Mouse (Mus musculus) induced T-regulatory cell, adult 2 months (primary cell): ENCODE results near the gene Rraga.

ENCODE experiments used
- DNase-seq: peaks from one replicate; pipeline ENCODE4 v3.0.0-alpha.2; 2012; ENCODE audit warnings: low read depth

Gene Rraga

DNA sequence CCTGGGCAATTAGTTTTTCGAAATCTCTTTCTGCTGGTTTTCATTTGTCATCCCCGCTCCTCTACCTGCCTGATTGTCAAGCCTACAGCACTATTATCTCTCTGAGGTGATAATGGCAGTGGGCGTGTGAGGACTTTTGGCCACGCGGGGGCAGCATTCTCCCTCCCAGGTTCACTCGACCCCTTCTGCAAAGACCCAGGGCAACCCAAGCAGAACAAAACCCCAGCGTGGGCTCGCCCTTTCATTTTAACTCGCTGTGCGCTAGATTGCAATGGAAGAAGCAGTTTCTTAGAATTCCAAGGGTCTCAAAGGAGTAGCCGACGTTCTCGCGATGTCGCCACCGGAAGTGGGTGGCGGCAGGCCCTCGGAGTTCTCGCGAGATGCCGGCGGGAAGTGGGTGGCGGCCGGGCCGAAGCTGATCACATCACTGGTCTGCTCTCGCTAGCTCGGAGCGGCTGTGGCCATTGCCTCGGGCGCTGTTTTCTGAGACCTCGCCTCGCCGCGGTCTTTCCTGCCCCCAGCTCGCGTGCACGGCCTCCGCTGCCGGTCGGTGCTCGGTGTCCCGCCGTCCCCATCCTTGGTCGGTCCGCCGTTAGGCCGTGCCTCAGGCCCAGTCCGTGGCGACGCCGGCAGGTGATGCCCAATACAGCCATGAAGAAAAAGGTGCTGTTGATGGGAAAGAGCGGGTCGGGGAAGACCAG, at the start of gene Rraga:
TSS of gene Rraga (plus strand) at position 386 of the 701 bp plus-strand sequence.
- DNase-seq, result peak; percentile 97

DNA sequence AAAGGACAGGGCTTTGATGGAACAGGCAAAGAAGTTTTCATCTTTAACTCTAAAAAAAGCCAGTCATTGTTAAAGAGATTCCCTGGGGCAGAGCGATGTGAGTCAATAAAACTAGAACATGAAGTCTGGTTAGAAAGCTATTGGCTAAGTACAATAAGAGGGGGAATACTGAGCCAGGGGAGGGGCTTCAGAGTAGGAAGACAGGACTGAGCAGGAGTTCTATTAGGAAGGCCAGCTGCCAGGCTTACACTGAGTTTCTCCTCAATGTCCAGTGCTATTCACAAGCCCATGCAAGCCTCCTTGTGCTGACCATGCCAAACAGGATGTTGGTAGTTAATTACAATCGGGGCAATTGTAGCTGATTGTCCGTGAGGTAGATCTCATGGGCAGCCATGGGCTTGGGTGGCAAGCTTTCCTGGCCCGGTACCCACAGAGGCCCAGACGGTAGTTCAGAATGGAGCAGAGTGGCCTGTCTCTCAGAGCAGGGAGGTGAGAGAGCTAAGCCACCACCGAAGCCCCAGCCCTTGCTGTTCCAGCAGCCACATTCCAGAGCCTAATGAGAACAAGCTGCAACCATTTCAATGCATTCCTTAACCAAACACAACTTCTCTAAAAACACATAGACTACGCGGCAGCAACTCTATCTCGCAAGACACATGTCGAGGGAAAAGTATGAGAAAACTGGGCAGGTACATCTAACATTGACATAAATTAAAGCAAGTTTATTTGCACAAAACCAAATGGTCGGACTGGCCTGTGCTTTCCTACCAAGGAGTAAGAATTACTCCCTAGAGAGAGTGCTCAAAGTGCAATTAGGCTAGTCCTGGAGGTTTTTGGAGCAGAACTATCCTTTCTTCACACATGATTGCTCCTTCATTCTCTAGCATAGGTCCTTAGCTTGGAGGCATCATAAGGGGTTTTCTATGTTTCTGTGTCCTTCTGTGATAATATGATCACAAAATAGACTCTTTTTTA, 48.0 kb upstream of the Rraga start:
- no peak for DNase-seq

DNA sequence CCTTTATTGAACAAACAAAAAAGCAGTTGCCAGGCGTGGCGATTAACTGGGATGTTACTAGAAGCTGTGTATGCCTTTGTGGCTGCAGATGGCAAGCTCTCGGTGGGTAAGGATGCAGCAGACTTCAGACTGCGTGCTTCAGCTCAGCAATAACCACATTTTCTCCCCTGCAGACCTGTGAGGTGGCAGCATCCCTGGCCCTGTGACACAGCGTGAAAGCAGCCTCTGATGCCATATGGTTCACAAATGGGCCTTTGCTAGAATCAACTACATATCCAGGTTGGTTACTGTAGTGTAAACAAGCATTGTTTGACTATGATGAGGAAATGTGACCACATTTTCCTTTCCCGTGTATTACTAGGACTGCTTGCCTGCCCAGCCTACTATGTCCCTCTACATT, 46.3 kb upstream of the Rraga start:
- no peak for DNase-seq

DNA sequence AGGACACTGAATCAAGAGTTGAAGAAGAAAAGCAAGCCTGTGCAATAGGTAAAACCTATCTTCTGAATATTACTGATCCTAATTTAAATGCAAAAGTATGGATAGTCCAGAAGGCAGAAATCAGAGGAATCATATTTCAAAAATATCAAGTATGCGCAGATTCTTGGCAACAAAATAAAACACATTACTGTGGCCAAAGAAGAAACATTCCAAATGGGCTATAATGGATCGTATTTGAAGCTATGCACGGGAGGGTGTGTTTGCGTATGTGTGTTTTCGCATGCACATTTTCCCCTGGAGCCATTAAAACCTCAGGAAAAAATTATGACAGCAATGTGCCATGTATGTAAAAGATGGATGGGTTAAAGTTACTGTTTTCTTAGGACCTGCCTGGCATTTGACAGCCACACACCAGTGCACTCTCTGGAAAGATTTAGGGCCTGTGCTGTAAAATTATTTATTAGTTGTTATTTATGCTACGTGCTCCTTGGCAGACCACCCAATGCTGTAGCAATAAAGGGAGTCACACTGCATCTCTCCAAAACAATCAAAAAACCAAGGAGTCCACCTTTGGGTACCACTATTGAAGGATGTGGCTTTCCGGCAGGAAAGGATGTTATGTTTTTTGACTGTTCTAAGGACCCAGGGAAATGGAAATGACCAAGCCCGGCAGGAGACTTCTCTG, 41.9 kb upstream of the Rraga start:
- no peak for DNase-seq

DNA sequence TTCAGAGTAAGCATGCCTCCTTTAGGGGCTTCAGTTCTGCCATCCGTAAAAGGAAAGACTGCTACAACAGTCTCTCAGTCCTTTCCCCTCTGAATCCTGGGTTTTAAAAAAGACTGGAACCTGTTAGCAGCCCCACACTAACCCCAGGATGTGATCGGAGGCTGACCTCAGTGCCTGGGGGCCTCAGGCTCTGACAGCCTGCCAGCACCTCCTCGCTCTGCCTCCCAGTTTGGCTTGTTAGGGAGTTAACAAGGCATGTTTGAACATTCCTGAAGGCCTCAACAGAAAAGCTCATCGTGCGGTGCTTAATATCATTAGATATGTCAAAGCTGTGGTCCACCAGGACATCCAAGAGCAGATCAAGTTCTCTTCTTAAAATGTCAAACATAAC, 41.4 kb upstream of the Rraga start:
- DNase-seq, result no peak

DNA sequence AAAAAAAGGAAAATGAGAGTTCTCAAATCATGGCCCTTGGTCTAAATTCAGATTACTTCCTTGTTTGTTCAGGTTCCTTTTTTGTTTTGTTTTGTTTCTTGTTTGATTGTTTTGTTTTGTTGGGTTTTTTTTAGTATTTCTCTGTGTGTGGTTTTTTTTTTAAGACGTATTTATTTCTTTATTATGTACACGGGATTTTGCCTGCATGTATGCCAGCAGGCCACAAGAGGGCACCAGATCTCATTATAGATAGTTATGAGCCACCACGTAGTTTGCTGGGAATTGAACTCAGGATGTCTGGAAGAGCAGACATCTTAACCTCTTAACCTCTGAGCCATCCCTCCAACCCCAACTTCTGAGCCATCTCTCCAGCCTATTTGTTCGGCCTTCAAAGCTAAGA, 37.5 kb upstream of the Rraga start:
- DNase-seq, result peak; percentile 71

DNA sequence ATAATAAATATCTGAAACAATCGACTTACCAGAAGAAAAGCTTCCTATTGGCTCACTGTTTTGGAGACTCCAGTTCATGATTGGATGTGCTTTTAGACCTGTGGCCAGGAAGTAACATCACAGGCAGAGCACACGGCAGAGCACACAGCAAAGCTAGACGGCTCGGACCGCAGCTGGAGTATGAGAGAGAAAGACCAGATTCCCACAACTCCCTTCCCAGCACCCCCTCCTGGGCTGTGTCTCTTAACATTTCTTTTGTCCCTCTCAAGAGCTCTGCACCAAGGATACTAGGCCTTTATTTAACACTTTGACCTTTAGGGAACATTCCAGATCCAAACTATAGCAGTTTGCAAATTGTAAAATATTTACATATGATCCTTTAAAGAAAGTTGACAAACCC, 36.5 kb upstream of the Rraga start:
- no peak for DNase-seq

DNA sequence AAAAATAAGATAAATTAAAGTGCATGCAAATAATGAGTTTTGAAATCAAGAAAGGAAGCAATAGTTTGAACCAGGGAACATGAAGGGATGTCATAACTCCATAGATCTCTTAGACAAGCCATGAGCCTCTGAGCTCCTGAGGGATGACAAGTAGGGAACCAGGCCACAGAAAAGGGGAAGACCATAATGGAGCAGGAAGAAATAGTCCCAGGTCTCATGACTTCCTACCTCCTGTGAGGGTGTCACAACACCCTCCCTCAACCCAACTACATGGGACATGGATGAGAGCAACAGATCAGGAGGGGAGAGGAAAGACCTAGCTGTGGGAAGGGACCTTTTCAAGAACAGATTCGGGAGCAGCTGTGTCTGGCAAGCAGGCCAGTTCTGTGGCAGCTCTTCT, 33.9 kb upstream of the Rraga start:
- DNase-seq, result no peak

DNA sequence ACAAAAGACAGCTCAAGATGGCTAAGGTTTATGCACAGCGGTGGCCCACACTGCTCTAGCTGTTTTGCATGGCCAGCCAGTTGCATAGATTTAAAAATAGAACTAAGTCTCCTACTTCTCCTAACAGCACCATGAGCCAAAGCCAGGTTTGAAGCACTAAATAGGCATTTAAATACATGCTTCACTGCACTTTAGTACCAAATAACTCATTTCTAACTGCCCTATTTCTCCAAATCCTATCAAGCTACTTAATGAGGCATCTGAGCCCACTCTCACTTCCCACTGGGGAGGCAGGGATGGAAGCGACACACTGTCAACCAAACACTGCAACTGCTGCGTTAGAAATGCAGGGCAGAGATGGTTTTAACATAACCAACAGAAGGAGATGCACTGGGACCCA, 31.5 kb upstream of the Rraga start:
- no peak for DNase-seq

DNA sequence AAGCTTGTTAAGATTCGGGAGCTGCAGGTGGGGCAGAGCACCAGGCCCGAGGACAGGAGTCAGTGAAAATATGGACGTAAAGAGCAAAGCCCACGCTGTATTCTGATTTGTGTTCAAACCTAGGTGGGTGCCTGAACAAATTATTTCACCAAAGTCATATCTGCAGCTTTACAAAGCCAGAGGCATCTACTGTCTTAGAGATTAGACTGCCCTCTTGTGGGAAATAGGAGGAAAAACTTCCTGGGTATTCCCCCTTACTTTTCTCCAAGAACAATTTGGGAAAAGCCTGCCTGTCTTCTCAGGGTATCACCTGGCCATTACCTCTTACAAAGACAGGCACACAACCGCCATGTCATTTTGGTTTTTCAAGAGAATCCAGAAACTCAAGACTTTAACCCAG, 29.9 kb upstream of the Rraga start:
- no peak for DNase-seq

DNA sequence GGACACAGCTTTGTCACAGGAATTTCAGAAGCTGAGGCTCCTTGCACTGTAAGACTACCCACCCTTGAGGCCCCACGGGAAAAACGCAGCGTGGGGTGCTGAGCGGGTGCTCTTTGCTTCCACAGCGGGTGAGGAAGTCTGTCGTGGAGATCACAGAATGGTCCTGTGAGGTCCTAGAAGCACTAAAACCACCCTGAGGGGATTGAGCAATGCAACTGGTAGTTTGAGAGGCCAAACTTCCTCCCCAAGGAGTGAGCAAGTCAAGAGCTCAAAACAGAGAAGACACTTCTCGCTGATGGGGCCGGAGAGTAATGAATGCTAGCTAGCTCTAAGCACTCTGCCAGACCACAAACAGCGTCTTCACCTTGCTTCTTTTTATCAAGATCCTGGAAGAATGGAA, 27.1 kb upstream of the Rraga start:
- DNase-seq, result no peak

DNA sequence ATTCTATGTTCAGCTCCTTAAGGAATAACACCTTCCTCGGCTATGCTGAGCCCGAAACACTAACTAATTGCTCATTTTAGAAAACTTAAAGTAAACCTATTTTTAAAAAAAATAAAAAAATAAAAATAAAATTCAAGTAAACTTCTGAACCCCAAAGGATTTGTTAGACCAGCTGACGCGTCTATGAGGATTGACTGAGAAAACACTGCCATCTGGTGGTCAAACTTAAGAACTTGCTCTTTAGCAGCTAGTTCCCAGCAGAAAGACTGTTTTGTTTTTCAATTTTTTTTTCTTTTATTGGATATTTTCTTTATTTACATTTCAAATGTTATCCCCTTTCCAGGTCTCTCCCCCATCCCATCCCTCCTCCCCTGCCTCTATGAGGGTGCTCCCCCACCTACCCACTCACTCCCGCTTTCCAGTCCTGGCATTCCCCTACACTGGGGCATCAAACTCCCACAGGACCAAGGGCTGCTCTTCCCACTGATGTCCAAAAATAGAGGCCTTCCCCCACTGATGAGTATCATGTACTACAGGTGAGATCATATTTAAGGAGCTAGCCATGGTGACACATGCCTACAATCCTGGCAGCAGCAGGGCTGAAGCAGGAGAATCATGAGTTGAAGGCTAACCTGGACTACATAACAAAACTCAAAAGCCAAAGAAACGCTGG, 20.3 kb upstream of the Rraga start:
- DNase-seq, result peak; percentile 65

DNA sequence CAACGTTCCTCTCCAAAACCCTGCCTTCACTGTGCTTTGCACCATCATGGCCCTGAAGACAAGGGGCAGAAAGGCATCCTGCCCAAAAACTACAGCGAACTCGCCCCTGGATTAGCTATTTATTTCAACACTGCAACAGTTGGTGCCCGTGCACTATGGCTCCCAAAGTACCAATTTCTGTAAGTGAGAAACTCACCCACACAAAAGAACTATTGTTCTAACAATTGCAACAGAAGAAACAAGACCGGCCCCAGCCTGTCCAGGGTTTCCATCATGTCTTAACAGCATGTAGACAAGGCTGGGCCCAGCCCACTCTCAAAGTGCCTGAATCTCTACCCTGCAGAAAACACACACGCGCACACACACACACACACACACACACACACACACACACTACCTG, 18.1 kb upstream of the Rraga start:
- DNase-seq, result no peak

DNA sequence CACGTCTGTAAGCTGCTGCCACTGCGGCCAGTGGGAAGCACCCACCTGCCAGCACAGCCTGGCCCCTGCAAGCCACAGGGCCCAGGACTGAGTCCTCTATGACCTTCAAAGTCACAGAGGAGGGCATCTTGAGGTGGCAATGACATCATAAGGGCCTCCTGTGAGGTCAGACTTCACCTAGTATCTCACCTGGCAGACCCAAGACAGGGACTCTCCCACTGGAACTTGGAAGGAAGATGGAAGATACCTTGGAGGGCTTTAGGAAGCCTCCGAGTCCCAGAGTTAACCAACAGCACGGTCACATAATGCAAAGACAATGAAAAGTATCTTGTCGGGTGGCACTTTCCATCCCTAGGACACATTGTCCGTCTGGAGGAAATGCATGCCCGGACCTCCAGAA, 17.2 kb upstream of the Rraga start, which contains the start of gene Saxo1:
TSS of gene Saxo1 (minus strand) at position 101 of the 400 bp plus-strand sequence.
- no peak for DNase-seq

DNA sequence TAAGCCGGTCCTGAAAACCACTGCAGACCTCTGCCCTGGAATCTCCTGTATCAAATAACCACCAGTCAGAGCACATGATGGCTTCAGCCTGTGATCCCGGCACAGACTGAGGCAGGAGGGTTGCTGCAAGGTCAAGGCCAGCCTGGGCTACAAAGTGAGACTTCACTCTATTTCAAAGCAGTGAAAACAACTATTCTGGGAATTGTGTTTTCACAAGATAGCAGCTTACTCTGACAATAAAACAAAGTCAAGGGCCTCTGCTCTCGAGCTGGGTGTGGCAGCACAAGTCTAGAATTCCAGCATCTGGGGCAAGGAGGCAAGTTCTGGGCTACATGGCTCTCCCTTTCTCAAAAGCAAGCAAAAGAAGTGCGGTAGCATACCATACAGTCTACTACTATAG, 16.5 kb upstream of the Rraga start:
- no peak for DNase-seq

DNA sequence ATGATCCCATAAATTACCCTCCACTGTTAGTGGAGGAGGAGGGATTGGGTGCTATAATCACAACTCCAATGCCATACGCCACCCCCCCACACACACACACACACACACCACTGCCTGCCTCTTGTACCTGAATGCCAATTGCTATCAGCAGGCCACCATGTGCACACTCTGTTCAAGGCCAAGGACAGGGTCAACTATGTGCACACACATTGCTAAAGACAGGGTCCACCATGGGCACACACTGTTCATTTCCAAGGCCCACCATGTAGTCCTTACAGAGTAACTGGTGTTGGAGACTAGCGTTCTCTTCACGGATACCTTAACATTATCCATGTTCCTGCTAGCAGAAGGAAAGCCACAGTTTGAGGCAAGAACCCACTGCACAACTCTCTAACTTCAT, 14.4 kb upstream of the Rraga start:
- DNase-seq, result no peak

DNA sequence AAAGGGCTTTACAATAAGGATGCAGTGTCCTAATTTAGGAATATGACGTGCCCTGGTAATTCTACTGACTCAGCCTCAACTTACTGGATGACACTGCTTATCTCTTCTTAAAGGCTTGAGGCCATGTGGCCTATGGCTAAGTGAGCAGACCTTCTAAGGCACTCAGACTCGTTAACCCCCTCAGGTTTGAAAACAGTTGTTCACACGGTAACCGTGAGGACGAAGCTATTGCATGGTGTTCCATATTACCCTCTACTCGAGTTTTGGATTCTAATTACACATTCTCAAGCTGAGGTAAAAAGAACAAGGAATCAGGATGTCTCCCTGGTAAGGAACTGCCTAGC, 557 bp upstream of the Rraga start:
- no peak for DNase-seq

DNA sequence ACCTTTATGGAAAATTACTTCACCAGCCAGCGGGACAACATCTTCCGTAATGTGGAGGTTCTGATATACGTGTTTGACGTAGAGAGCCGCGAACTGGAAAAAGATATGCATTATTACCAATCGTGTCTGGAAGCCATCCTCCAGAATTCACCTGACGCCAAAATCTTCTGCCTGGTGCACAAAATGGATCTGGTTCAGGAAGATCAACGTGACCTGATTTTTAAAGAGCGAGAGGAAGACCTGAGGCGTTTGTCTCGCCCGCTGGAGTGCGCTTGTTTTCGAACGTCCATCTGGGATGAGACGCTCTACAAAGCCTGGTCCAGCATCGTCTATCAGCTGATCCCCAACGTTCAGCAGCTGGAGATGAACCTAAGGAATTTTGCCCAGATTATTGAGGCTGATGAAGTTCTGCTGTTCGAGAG, 663 bp downstream of the Rraga start:
- DNase-seq, result no peak

DNA sequence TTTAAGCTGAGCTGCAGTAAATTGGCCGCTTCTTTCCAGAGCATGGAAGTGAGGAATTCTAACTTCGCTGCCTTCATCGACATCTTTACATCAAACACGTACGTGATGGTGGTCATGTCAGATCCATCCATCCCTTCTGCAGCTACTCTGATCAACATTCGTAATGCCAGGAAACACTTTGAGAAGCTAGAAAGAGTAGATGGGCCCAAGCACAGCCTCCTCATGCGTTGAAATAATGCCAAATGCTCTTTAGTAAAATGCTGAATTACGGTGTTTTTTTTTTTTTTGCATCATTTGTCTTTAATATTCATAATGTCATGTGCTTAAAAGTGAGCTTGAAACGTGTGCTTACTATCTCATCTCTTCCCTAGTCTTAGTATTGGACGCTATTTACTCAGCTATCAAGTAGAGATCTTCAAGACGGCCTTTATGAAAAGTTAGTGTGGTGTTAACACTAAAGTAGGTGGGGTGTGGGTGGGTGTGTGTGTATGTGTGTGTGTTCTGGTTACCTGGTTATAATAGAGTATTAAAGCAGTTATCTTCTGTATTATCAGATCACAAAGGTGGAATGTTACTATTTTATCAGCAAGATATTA, 1.3 kb downstream of the Rraga start:
- no peak for DNase-seq

DNA sequence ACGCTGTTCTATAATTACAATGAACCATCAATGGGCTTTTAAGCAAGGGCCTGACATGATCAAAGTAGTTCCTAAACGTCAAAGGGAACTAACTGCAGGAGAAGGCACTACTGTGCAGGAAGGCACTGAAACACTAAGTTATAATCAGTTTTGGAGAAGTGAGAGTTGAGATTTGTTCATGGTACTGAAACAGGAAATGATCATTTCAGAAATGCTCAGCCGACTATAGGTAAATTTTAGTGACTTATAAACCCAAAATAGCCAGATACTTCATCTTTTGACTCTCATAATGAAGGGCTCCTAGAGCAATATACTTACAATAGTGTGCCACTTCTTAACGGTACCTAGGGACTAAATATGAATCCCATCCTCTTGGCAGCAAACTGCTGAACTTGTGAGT, 4.6 kb downstream of the Rraga start:
- no peak for DNase-seq

DNA sequence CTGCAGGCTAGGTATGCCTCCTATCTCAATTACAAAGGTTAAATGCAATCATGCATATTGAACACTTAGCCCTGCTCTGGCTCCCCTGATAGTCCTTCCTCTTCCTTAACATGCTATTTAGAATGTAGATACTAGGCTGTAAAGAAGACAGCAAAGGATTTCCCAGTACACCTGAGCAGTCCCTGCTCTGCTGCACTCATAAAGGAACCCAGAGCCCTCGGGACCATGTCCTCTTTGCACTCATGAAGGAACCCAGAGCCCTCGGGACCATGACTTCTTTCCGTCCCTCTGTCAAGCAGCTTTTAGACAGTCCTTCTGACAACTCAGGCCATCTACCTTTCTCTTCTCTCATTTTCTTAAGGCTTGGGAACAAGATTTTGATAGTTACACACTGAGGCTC, 5.1 kb downstream of the Rraga start:
- DNase-seq, result no peak

DNA sequence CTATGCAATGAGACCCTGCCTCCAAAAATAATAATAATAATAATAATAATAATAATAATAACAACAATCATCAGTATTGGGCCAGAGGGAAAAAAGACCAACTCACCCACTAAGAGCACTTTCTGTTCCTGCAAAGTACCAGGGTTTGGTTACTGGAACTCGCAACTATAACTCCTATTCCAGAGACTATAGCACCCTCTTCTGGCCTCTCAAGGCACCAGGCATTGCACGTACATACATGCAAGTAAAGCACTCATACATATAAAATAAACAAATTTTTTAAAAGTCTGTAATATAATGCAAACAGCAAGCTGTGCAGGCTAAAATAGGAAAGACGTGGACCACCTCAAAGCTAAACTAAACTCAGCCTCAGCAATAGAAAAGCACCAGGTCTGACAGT, 12.8 kb downstream of the Rraga start:
- DNase-seq, result peak; percentile 36
